Mouse (Mus musculus): ENCODE data around the gene Gm42417. TPM values are rescaled to one million over a fixed set of nuclear protein-coding genes. Genes with fewer than 3 reads are reported as not detected.
A peak's percentile ranks its signal among the peaks of the same experiment; 100 is the strongest.

Gene Gm42417
- total and polyA plus RNA-seq, 3 experiments, result 0.15 TPM; not detected in 2

DNA sequence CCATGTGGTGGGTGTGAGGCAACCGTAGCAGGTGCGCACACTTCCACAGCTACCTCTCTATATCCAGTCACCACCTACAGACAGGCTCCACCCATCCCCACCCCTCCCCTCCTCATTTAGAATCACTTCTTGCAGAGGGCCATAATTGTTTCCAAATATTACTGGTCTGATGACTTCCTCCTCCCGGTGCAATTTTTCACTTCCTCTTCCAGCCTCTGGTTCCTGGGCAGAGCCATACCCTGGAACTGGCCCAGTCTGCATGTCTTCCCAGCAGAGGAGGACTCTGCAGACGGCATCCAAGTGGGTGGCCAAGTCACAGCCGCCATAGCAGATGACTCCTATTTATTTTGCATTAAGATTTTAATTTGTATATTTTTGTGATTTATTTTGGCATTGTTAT, 31.0 kb downstream of the Gm42417 start:
- DNase-seq (ENCODE audit: low spot score) (no peak), ATAC-seq (ENCODE audit: extremely low read depth, insufficient number of reproducible peaks, low FRiP score, poor library complexity, severe bottlenecking) (no peak)
- no peak overlapping the region for H3K4me3 ChIP-seq (ENCODE audit: low read depth, low read length)
- no peaks in the 10 kb centered on the region for H3K9me3 ChIP-seq (replicated peaks)
- H3K36me3 ChIP-seq (replicated peaks), result peaks cover 26% of the 10 kb centered on the region
- TF ChIP-seq GATA2 (IDR thresholded peaks at IDR 0.05; ENCODE audit: borderline replicate concordance, low read depth, low read length), result no peak
- no peak for TF ChIP-seq GATA1 (IDR thresholded peaks at IDR 0.05; ENCODE audit: borderline replicate concordance, low read length)
- no peaks in the 10 kb centered on the region for H3K27me3 ChIP-seq (ENCODE audit: insufficient read depth, low read length)
- H3K4me1 ChIP-seq (ENCODE audit: insufficient read depth, low read depth, low read length), result peaks cover 25% of the 10 kb centered on the region

DNA sequence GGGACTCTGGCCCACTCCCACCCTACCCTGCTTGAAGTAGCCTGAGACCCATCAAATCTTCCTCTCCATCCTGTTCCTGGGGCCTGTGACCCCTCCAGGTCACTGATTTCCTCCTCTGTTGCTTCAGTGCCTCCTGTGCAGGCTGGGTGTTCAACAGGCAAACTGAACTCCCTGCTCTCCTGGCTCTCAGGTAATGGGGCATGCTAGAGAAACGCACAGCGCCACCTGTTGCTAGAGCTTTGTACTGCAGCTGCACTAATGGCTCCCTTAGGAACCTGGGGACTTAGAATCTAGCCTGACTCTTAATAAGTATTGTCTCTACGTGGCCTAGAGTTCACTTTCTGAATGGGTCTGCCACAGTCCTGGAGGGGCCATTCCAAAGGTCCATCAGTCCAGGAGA, 38.0 kb downstream of the Gm42417 start:
- TF ChIP-seq GATA1 (IDR thresholded peaks at IDR 0.05; ENCODE audit: borderline replicate concordance, low read length) (no peak), CTCF (IDR thresholded peaks at IDR 0.05; ENCODE audit: low read depth, low read length) (peak; percentile 100)
- Histone ChIP-seq H3K36me3 (replicated peaks) (peaks cover 53% of the 10 kb centered on the region), H3K27me3 (ENCODE audit: insufficient read depth, low read length) (no peaks in the 10 kb centered on the region), H3K4me1 (ENCODE audit: insufficient read depth, low read depth, low read length) (no peaks in the 10 kb centered on the region; the same call in 1 of the 2 replicates), H3K9me3 (replicated peaks) (no peaks in the 10 kb centered on the region), H3K4me3 (ENCODE audit: low read depth, low read length) (no peak overlapping the region)
- DNase-seq (ENCODE audit: low spot score) (peak; percentile 82), ATAC-seq (ENCODE audit: extremely low read depth, insufficient number of reproducible peaks, low FRiP score, poor library complexity, severe bottlenecking) (no peak; the same call in 1 of the 2 replicates)

DNA sequence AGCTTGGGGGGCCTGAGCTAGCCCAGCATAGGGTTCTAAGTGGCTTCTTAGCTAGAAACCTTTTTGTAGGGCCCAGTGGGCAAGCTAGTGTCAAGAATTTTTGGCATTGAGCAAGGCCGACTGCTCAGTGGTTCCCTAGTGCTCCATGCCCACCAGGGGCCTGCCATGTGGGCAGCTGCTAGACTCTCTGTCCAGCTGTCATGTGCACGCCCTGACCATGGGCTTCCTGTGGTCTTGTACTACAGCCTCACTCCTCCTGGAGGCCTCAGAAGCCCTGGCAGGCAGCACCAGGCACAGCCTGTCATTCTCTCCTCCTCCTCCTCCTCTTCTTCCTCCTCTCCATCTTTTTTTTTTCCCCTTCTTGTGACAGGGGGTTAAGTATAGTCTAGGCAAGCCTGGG, 41.9 kb downstream of the Gm42417 start:
- Histone ChIP-seq H3K36me3 (replicated peaks) (peaks cover 40% of the 10 kb centered on the region), H3K27me3 (ENCODE audit: insufficient read depth, low read length) (peaks cover 14% of the 10 kb centered on the region; the same call in 1 of the 2 replicates), H3K4me1 (ENCODE audit: insufficient read depth, low read depth, low read length) (peaks cover 3% of the 10 kb centered on the region), H3K9me3 (replicated peaks) (no peaks in the 10 kb centered on the region), H3K4me3 (ENCODE audit: low read depth, low read length) (no peak overlapping the region)
- ATAC-seq (ENCODE audit: extremely low read depth, insufficient number of reproducible peaks, low FRiP score, poor library complexity, severe bottlenecking), result no peak
- TF ChIP-seq GATA2 (IDR thresholded peaks at IDR 0.05; ENCODE audit: borderline replicate concordance, low read depth, low read length), result no peak
- TF ChIP-seq TAL1 (conservative IDR thresholded peaks at IDR 0.05; ENCODE audit: low read depth, low read length), result no peak
- no peak for TF ChIP-seq GATA1 (IDR thresholded peaks at IDR 0.05; ENCODE audit: borderline replicate concordance, low read length)
- TF ChIP-seq POLR2AphosphoS5 (IDR thresholded peaks at IDR 0.05; ENCODE audit: insufficient replicate concordance, low read depth, low read length), result no peak
- TF ChIP-seq CTCF (IDR thresholded peaks at IDR 0.05; ENCODE audit: low read depth, low read length), result no peak
- no peak for DNase-seq (ENCODE audit: low spot score)

DNA sequence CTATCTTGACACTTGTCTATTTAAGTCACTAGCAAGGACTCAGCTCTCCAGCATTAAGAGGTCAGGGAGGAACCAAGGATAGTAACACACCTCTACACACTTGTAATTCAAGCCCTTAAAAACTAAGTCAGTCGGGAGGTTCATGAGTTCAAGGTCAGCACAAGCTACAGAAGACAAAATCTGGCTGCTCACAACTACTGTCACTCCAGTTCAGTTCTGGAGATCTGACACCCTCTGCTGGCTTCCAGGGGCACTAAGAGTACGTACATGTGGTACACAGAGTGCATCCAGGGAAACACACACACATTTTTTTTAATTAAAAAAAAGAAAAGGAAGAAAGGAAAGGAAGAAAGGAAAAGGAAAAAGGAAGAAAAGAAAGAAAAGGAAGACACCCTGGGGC, 42.5 kb downstream of the Gm42417 start:
- H3K36me3 ChIP-seq (replicated peaks), result peaks cover 37% of the 10 kb centered on the region
- H3K4me1 ChIP-seq (ENCODE audit: insufficient read depth, low read depth, low read length), result peaks cover 5% of the 10 kb centered on the region
- H3K4me3 ChIP-seq (ENCODE audit: low read depth, low read length), result no peak overlapping the region
- no peak for DNase-seq (ENCODE audit: low spot score)
- no peak for TF ChIP-seq CTCF (IDR thresholded peaks at IDR 0.05; ENCODE audit: low read depth, low read length)
- TF ChIP-seq GATA2 (IDR thresholded peaks at IDR 0.05; ENCODE audit: borderline replicate concordance, low read depth, low read length), result no peak
- no peak for TF ChIP-seq TAL1 (conservative IDR thresholded peaks at IDR 0.05; ENCODE audit: low read depth, low read length)
- TF ChIP-seq POLR2AphosphoS5 (IDR thresholded peaks at IDR 0.05; ENCODE audit: insufficient replicate concordance, low read depth, low read length), result no peak
- no peak for TF ChIP-seq GATA1 (IDR thresholded peaks at IDR 0.05; ENCODE audit: borderline replicate concordance, low read length)
- H3K9me3 ChIP-seq (replicated peaks), result no peaks in the 10 kb centered on the region
- H3K27me3 ChIP-seq (ENCODE audit: insufficient read depth, low read length), result peaks cover 16% of the 10 kb centered on the region; the same call in 1 of the 2 replicates
- ATAC-seq (ENCODE audit: extremely low read depth, insufficient number of reproducible peaks, low FRiP score, poor library complexity, severe bottlenecking), result no peak

DNA sequence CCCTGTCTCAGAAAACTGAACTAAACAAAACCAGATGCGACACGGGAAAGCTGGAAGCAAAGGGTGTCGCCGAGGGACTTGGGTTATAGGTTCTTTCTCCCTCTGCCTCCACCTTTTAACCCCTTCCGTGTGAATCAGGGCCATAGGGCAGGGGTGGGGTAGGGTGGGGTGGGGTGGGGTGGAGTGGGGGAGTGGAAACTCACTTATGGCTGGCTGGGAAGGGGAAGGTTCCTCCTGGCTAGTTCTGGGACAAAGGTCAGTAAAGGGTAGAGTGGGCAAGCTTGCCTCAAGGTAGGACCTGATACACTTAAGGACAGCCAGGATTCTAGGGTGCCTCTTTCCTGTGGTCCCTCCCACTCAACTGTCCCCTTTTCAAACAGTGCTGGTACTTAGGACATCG, 45.9 kb downstream of the Gm42417 start:
- DNase-seq (ENCODE audit: low spot score), result no peak
- peaks cover 16% of the 10 kb centered on the region; the same call in 1 of the 2 replicates for H3K27me3 ChIP-seq (ENCODE audit: insufficient read depth, low read length)
- peaks cover 5% of the 10 kb centered on the region for H3K4me1 ChIP-seq (ENCODE audit: insufficient read depth, low read depth, low read length)
- H3K4me3 ChIP-seq (ENCODE audit: low read depth, low read length), result no peak overlapping the region
- no peak for ATAC-seq (ENCODE audit: extremely low read depth, insufficient number of reproducible peaks, low FRiP score, poor library complexity, severe bottlenecking)
- no peaks in the 10 kb centered on the region for H3K9me3 ChIP-seq (replicated peaks)
- TF ChIP-seq GATA1 (IDR thresholded peaks at IDR 0.05; ENCODE audit: borderline replicate concordance, low read length), result no peak
- no peak for TF ChIP-seq CTCF (IDR thresholded peaks at IDR 0.05; ENCODE audit: low read depth, low read length)
- no peak for TF ChIP-seq TAL1 (conservative IDR thresholded peaks at IDR 0.05; ENCODE audit: low read depth, low read length)
- H3K36me3 ChIP-seq (replicated peaks), result peaks cover 6% of the 10 kb centered on the region

DNA sequence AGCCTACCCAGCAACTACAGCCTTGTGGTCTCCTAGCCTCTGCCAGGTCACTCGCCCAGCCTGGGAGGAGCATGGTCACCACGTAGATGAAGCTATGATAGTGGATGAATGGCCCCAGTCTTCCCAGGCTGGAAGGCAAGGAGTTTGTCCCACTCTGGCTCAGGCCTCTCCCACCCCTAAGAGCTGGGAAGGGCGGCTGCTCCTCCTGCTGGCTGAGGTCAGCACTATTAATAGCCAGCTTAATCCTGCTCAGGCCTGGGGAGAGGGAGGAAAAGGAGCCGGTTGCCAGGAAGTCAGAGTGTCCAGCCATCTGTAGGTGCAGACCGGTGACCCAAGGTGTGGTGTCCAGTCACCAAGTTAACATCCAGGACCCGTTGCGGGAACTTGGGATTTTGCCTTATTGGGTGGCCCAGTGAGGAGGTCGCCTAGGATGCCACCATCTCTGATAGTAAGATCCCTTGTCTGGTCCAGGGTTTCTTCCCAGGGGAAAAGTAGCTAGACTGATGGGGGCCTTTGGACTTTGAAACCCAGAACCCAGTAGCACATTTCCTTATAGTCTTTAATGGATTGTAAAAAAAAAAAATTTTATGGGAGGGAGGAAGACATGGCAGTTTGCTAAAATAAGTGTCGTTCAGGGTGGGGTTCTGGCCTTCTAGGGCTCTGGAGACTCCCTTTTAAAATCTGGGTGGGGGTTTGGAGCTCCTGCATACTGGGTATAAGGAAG, 46.7 kb downstream of the Gm42417 start:
- TF ChIP-seq CTCF (IDR thresholded peaks at IDR 0.05; ENCODE audit: low read depth, low read length), result no peak
- TF ChIP-seq TAL1 (conservative IDR thresholded peaks at IDR 0.05; ENCODE audit: low read depth, low read length), result no peak
- TF ChIP-seq POLR2AphosphoS5 (IDR thresholded peaks at IDR 0.05; ENCODE audit: insufficient replicate concordance, low read depth, low read length), result no peak
- no peak for TF ChIP-seq GATA2 (IDR thresholded peaks at IDR 0.05; ENCODE audit: borderline replicate concordance, low read depth, low read length)
- TF ChIP-seq GATA1 (IDR thresholded peaks at IDR 0.05; ENCODE audit: borderline replicate concordance, low read length), result no peak
- no peak for DNase-seq (ENCODE audit: low spot score)
- Histone ChIP-seq H3K4me1 (ENCODE audit: insufficient read depth, low read depth, low read length) (peaks cover 5% of the 10 kb centered on the region), H3K9me3 (replicated peaks) (no peaks in the 10 kb centered on the region), H3K27me3 (ENCODE audit: insufficient read depth, low read length) (peaks cover 16% of the 10 kb centered on the region; the same call in 1 of the 2 replicates), H3K4me3 (ENCODE audit: low read depth, low read length) (no peak overlapping the region), H3K36me3 (replicated peaks) (peaks cover 3% of the 10 kb centered on the region)
- no peak for ATAC-seq (ENCODE audit: extremely low read depth, insufficient number of reproducible peaks, low FRiP score, poor library complexity, severe bottlenecking)
